In the genomic region with DNA sequence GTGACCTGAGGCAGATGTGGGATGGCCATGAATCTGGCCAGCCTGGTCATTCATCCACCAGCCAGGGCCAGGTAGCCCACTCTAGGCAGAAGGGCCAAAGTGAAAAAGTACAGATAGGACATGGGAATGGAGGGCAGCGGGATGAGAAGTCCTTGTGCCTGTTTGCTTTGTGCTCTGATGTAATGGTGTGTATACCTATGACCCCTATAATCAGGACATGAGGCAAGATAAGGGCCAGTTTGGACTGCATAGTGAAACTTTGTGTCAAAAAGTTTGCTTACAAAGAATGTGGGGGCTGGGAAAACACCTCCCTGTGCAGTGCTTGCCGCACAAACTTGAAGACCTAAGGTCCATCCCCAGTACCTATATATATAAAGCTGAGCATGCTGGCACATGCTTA, we compare ENCODE assay signal across 21 mouse cellular contexts. TPM values are rescaled to one million over a fixed set of nuclear protein-coding genes. Genes with fewer than 3 reads are reported as not detected.
"Had no signal": no experiment of that assay in that cellular context is flagged by ENCODE, and none has a peak within 500 bp of the region (broad histone marks: within the 10 kb centered on the region; RNA-seq: fewer than 3 reads in every experiment).

No protein-coding gene starts in this region.

- DNase-seq: lung, adult 18-20 months; lung, embryonic 14.5 days; lung, postnatal 10 days; lung, postnatal 4 days; midbrain, embryonic 14.5 days; right cerebral cortex, postnatal 14 days; thymus, adult 2 months; thymus, postnatal 25 days had no signal

- H3K4me2 ChIP-seq: limb, embryonic 15.5 days; lung, embryonic 14.5 days; midbrain, embryonic 12.5 days; neural tube, embryonic 13.5 days; neural tube, embryonic 15.5 days; stomach, embryonic 15.5 days had no signal

- H3K4me1 ChIP-seq: limb, embryonic 15.5 days; midbrain, embryonic 10.5 days; midbrain, embryonic 12.5 days; neural tube, embryonic 13.5 days; neural tube, embryonic 15.5 days; stomach, embryonic 15.5 days had no signal

- H3K9ac ChIP-seq: limb, embryonic 15.5 days; lung, embryonic 14.5 days; midbrain, embryonic 12.5 days; neural tube, embryonic 13.5 days; neural tube, embryonic 15.5 days; stomach, embryonic 15.5 days had no signal

- H3K27me3 ChIP-seq: limb, embryonic 15.5 days; midbrain, embryonic 12.5 days; neural tube, embryonic 13.5 days; neural tube, embryonic 15.5 days; stomach, embryonic 15.5 days had no signal

- H3K4me3 ChIP-seq: limb, embryonic 15.5 days; midbrain, embryonic 10.5 days; midbrain, embryonic 12.5 days; myocyte; neural tube, embryonic 13.5 days; neural tube, embryonic 15.5 days; stomach, embryonic 15.5 days had no signal

- H3K9me3 ChIP-seq: limb, embryonic 15.5 days; midbrain, embryonic 10.5 days; midbrain, embryonic 12.5 days; neural tube, embryonic 13.5 days; neural tube, embryonic 15.5 days; stomach, embryonic 15.5 days had no signal

- H3K27ac ChIP-seq: limb, embryonic 15.5 days; midbrain, embryonic 10.5 days; midbrain, embryonic 12.5 days; neural tube, embryonic 13.5 days; neural tube, embryonic 15.5 days; stomach, embryonic 15.5 days; stomach, postnatal 0 days had no signal

RNA-seq across cellular contexts. Expression of gene Prr36, which starts 31.1 kb away (rescaled TPM):
- total RNA-seq: megakaryocyte-erythroid progenitor cell, adult 5-6 weeks had no signal

RNA-seq across cellular contexts. Expression of gene Lrrc8e, which starts 40.5 kb away (rescaled TPM):
- total RNA-seq: megakaryocyte, adult 5-6 weeks; megakaryocyte-erythroid progenitor cell, adult 5-6 weeks had no signal
- polyA plus RNA-seq: midbrain, embryonic 14.5 days; midbrain, embryonic 16.5 days; neural tube, embryonic 11.5 days; neural tube, embryonic 13.5 days; neural tube, embryonic 15.5 days had no signal

RNA-seq across cellular contexts. Expression of gene Cd209g, which starts 52.3 kb away (rescaled TPM):
- total RNA-seq: megakaryocyte, adult 5-6 weeks; megakaryocyte-erythroid progenitor cell, adult 5-6 weeks had no signal
- polyA plus RNA-seq: limb, embryonic 15.5 days; lung, embryonic 14.5 days; lung, embryonic 16.5 days; midbrain, embryonic 10.5 days; midbrain, embryonic 12.5 days; midbrain, embryonic 14.5 days; midbrain, embryonic 16.5 days; myocyte; neural tube, embryonic 11.5 days; neural tube, embryonic 13.5 days; neural tube, embryonic 15.5 days; stomach, embryonic 15.5 days; stomach, postnatal 0 days had no signal
